Mouse (Mus musculus) kidney, adult 9 months (tissue): ENCODE data around the gene Rxfp1.

Experiments
- DNase-seq: peaks from one replicate; pipeline ENCODE4 v3.0.0; 2022

Gene Rxfp1

GRCm38 (mm10) chr3:79670556-79670955, 67.1 kb downstream of the Rxfp1 start:
- DNase-seq = peak; percentile 10

- DNase-seq = peak; percentile 69
These were observed 72.8 kb downstream of the Rxfp1 start for GRCm38 (mm10) chr3:79664787-79665408.

GRCm38 (mm10) chr3:79656682-79657081, 81.0 kb downstream of the Rxfp1 start:
- DNase-seq = no peak

- DNase-seq = no peak
These were observed 85.6 kb downstream of the Rxfp1 start for GRCm38 (mm10) chr3:79652129-79652528.

GRCm38 (mm10) chr3:79629416-79629730, 108.3 kb downstream of the Rxfp1 start, which contains the start of gene Etfdh:
Gene Etfdh (minus strand): TSS chr3:79629500.
- DNase-seq = peak; percentile 62

- peak; percentile 99 for DNase-seq
These were observed 108.9 kb downstream of the Rxfp1 start, which contains the start of gene 4930579G24Rik for GRCm38 (mm10) chr3:79628561-79629415. Gene 4930579G24Rik (plus strand): TSS chr3:79629079.

GRCm38 (mm10) chr3:79628182-79628560, 109.5 kb downstream of the Rxfp1 start:
- peak; percentile 82 for DNase-seq

GRCm38 (mm10) chr3:79627484-79628181, 110.0 kb downstream of the Rxfp1 start:
- peak; percentile 9 for DNase-seq

- no peak for DNase-seq
These were observed 127.8 kb downstream of the Rxfp1 start for GRCm38 (mm10) chr3:79609886-79610285.

- DNase-seq = no peak
These were observed 142.2 kb downstream of the Rxfp1 start for GRCm38 (mm10) chr3:79595468-79595867.

GRCm38 (mm10) chr3:79591793-79592471, 145.7 kb downstream of the Rxfp1 start:
- no peak for DNase-seq
